Mouse (Mus musculus) liver, embryonic 14.5 days (tissue): ENCODE measurements at regions not wholly inside any gene's neighbourhood (a gene's known extent, or its start where the extent isn't known, plus 50 kb on each side); places are given as distances from the start of the nearest gene placed in this dataset.

Experiments used
- CTCF ChIP-seq: IDR thresholded peaks from 2 replicates; pipeline ENCODE4 v1.5.1; 2016; ENCODE audit warnings: antibody characterized with exemption, low read depth, control low read depth
- EP300 ChIP-seq: IDR thresholded peaks from 2 replicates; pipeline ENCODE4 v1.6.1; 2016; ENCODE audit warnings: antibody characterized with exemption, low read depth

DNA sequence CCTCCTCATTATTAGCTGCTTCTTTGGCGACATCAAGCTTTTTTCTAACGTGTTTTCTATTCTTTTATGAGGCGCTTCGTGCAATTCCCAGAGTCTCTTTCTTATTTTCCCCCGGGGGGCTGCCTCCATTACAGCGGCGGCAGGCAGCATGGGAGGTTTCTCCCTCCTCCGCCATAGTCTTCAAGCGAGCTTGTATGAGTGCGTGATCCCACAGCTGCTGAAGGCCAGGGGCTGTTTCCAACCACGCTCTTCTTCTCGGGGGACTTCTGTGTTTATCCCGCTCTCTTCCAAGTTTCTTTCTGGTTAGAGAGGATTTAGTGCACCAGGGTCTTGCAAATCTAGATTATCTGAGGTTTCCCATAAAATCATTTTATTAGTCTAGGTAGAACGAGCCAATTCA, 77.9 kb upstream of the Lsm14a start:
- TF ChIP-seq CTCF = no peak
- TF ChIP-seq EP300 = no peak
